Mouse (Mus musculus): ENCODE results near the gene Lyve1. TPM values are rescaled to one million over a fixed set of nuclear protein-coding genes. Genes with fewer than 3 reads are reported as not detected.
A peak's percentile ranks its signal among the peaks of the same experiment; 100 is the strongest.

The Lyve1 gene
- polyA plus RNA-seq, 1 experiment from 2014 or later: 4.4 TPM

- Histone ChIP-seq H3K4me3 (replicated peaks; ENCODE audit: low read length) (no peak overlapping the region), H3K4me2 (replicated peaks) (no peak overlapping the region), H3K27me3 (ENCODE audit: control insufficient read depth, insufficient read depth, low read length) (no peaks in the 10 kb centered on the region), H3K36me3 (replicated peaks; ENCODE audit: control insufficient read depth, insufficient read depth) (no peaks in the 10 kb centered on the region), H3K4me1 (replicated peaks; ENCODE audit: control insufficient read depth, insufficient read depth, low read length) (no peaks in the 10 kb centered on the region), H3K27ac (no peak overlapping the region), H3K9me3 (ENCODE audit: control insufficient read depth, low read length) (no peaks in the 10 kb centered on the region), H3K9ac (no peak overlapping the region)
- 70% methylated on average over 3 of the region's 3 CpGs for WGBS
- DNase-seq (ENCODE audit: low spot score) (peak; percentile 46), ATAC-seq (ENCODE audit: low FRiP score) (peak; percentile 34; the same call in 1 of the 2 replicates)
Measured at GRCm38 (mm10) chr7:110804266-110804665, 58.8 kb downstream of the Lyve1 start.

GRCm38 (mm10) chr7:110803131-110803530 lies 59.9 kb downstream of the Lyve1 start:
- no peaks in the 10 kb centered on the region for H3K9me3 ChIP-seq (ENCODE audit: control insufficient read depth, low read length)
- no peak overlapping the region for H3K9ac ChIP-seq
- DNase-seq (ENCODE audit: low spot score) (no peak), ATAC-seq (ENCODE audit: low FRiP score) (no peak)
- no peaks in the 10 kb centered on the region for H3K36me3 ChIP-seq (replicated peaks; ENCODE audit: control insufficient read depth, insufficient read depth)
- H3K27me3 ChIP-seq (ENCODE audit: control insufficient read depth, insufficient read depth, low read length): no peaks in the 10 kb centered on the region
- no peak overlapping the region for H3K4me2 ChIP-seq (replicated peaks)
- no peak overlapping the region for H3K4me3 ChIP-seq (replicated peaks; ENCODE audit: low read length)
- 96% methylated on average over 10 of the region's 10 CpGs for WGBS
- H3K4me1 ChIP-seq (replicated peaks; ENCODE audit: control insufficient read depth, insufficient read depth, low read length): no peaks in the 10 kb centered on the region
- no peak overlapping the region for H3K27ac ChIP-seq

DNA sequence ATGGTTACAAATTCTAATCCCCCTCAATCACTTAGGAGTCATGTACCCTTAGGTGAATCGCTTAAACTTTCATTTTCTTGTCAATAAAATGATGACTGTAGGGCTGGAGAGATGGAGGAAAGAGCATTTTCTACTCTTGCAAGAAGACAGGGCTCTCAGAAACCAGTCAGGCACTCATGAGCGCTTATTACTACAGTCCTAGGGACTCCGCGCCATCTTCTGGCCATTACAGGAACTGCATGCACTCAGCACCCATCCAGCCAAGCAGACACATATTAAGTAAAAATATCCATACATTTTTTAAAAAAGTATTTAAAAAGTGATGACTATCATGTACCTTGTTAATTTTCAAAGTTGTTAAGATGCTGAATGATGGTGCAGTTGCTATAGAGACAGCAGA lies 62.0 kb downstream of the Lyve1 start:
- no peaks in the 10 kb centered on the region for H3K36me3 ChIP-seq (replicated peaks; ENCODE audit: control insufficient read depth, insufficient read depth)
- no peaks in the 10 kb centered on the region for H3K9me3 ChIP-seq (ENCODE audit: control insufficient read depth, low read length)
- H3K4me3 ChIP-seq (replicated peaks; ENCODE audit: low read length): no peak overlapping the region
- H3K9ac ChIP-seq: no peak overlapping the region
- H3K4me2 ChIP-seq (replicated peaks): no peak overlapping the region
- peak; percentile 86 for DNase-seq (ENCODE audit: low spot score)
- WGBS: 2% methylated on average over 4 of the region's 4 CpGs
- H3K27me3 ChIP-seq (ENCODE audit: control insufficient read depth, insufficient read depth, low read length): no peaks in the 10 kb centered on the region
- peak; percentile 51; the same call in 1 of the 2 replicates for ATAC-seq (ENCODE audit: low FRiP score)
- no peaks in the 10 kb centered on the region for H3K4me1 ChIP-seq (replicated peaks; ENCODE audit: control insufficient read depth, insufficient read depth, low read length)
- H3K27ac ChIP-seq: no peak overlapping the region

Small RNAs within 50 kb of the gene (microRNA-seq; reads per million reads assigned to microRNA genes)
- not detected for gene Gm47282

Other genes with a start within 250 kb of the Lyve1 start
- gene Sbf2, start 248.3 kb downstream of the Lyve1 start, polyA plus RNA-seq (2014; fragmentation: Nextera tagmentation; extraction: Ambion mirVana): 61.8 and 66.7 TPM in 2 replicates
- gene Adm, start 235.6 kb downstream of the Lyve1 start, polyA plus RNA-seq (2014; fragmentation: Nextera tagmentation; extraction: Ambion mirVana): 1.7 and 2.2 TPM in 2 replicates
- gene Ampd3, start 95.0 kb downstream of the Lyve1 start, polyA plus RNA-seq (2014; fragmentation: Nextera tagmentation; extraction: Ambion mirVana): 8.8 and 10.8 TPM in 2 replicates
- 41.4 and 45.6 TPM in 2 replicates for gene Rnf141, start 18.8 kb downstream of the Lyve1 start, polyA plus RNA-seq (2014; fragmentation: Nextera tagmentation; extraction: Ambion mirVana)
- gene Mrvi1, start 119.2 kb upstream of the Lyve1 start, polyA plus RNA-seq (2014; fragmentation: Nextera tagmentation; extraction: Ambion mirVana): 1.6 and 1.8 TPM in 2 replicates
- gene Ctr9, start 165.7 kb upstream of the Lyve1 start, polyA plus RNA-seq (2014; fragmentation: Nextera tagmentation; extraction: Ambion mirVana): 75.0 TPM in 2 replicates
- gene Eif4g2, start 219.8 kb upstream of the Lyve1 start, polyA plus RNA-seq (2014; fragmentation: Nextera tagmentation; extraction: Ambion mirVana): 1,292 and 1,526 TPM in 2 replicates

Data from hindbrain, embryonic 14.5 days (tissue).